Mouse (Mus musculus) erythroblast, embryonic 14.5 days (primary cell): ENCODE measurements around the gene B4galnt1.

Experiments
- GATA1 ChIP-seq: IDR thresholded peaks from 2 replicates; pipeline ENCODE4 v1.6.1; 2012; ENCODE audit warnings: low read length, inconsistent platforms, mixed read lengths
- TAL1 ChIP-seq: IDR thresholded peaks from 3 replicates; pipeline ENCODE4 v1.6.1; 2012; ENCODE audit warnings: low read length, inconsistent platforms, mixed read lengths

DNA sequence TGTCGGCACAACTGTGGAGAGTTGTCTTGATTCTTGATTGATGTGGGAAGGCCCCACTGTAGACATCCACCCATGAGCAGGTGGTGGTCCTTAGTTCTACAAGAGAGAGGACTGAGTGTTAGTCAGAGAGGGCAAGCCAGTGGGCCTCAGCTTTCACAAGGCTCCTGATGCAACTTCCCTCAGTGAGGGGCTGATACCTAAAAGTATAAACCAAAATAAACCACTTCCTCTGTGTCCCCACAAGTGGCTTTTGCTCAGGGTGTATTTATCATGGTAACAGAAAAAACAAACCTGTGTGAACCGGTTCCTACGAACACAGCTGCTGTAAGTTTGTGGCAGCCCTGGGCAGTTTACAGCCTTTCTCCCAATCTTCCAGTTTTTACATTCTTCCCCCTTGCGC is 28.5 kb upstream of the B4galnt1 start:
- TF ChIP-seq GATA1 (no peak), TAL1 (no peak)
